Mouse (Mus musculus): ENCODE measurements around the gene Trim33.

Trim33 gene

DNA sequence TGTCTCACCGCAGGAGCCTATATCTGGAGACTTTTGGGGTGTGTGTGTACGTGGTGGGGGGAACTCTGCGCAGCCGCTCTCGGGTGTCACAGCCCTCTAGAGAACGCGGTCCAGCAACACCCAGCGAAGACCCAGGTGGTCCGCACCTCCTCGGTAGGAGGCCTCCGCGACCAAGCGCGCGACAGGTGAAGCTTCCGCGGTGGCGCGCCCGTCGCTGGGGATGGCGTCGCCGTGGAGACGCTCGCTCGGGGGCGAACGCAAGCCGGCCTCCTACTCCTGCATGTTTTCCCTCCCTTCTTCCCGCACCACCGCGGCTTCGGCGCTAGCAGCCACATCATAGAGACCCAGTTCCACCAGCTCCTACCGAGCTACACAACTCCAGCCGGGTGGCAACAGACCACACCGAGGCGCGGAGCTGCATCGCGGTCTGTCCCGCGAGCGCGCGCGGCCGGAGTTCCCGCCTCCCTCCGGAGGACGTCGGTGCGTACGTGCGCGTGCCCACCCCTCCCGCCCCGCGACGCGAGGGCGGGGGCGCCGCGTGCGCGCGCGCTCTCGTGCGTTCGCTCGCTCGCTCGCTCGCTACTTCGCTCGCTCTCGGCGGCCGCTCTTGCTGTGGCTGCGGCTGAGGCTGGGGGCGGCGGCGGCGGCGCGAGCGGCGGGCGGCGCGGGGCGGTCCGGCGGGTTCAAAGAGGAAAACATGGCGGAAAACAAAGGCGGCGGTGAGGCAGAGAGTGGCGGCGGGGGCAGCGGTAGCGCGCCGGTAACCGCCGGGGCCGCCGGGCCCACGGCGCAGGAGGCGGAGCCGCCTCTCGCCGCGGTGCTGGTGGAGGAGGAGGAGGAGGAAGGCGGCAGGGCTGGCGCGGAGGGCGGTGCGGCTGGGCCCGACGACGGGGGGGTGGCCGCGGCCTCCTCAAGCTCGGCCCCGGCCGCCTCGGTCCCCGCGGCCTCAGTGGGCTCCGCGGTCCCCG lies at the start of gene Trim33:
Gene Trim33 (plus strand): TSS at position 112 of the 968 bp plus-strand sequence.
- peak; percentile 88 for DNase-seq

DNA sequence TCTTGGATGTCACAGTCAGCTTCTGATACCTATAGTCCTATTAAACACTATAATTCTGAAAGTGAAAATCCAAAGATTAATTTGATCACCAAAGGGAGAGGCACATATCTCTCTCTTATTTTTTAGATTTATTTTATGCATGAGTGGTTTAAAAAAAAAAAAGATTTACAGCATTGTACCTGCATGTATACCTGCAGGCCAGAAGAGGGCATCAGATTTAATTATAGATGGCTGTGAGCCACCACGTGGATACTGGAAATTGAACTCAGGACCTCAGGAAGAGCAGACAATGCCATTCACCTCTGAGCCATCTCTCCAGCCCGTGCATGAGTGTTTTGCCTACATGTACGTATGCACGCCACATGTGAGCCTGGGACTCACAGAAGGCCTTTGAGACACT lies 46.7 kb upstream of the Trim33 start:
- no peak for DNase-seq

DNA sequence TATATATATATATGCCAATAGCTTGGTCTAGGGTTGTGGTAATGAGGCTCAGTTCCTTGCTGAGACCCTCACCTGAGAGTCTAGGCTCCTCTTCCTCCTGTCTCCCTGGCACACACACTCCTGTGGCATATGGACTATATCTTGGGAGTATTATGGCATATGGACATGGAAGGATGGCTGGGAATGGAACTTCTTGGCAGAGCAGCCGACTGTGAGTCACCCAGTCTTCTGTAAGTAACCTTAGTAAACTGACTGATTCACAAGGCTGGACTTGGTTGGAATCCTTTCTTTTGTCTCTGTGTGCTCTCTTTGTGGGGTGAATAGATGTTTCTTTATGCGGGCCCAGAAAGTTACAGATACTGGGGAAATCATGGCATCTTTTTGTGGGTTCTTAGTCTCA lies 37.6 kb upstream of the Trim33 start:
- DNase-seq, result no peak

DNA sequence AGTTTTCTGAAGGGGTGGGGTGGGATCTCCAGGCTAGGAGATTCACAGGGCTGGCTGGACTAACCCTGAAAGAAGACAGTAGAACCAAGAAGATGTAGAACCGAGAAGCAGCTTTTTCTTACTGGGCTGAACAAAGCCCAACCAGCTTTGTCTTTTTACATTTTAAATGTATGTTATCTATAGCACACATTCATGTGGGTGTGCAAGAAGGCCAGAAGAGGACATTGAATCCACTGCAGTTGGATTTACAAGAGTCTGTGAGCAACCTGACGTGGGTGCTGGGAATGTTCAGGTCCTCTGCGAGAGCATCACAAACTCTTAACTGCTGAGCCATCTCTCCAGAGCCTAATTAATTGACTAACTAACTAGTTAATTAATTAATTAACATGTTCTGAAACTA lies 36.9 kb upstream of the Trim33 start:
- no peak for DNase-seq

DNA sequence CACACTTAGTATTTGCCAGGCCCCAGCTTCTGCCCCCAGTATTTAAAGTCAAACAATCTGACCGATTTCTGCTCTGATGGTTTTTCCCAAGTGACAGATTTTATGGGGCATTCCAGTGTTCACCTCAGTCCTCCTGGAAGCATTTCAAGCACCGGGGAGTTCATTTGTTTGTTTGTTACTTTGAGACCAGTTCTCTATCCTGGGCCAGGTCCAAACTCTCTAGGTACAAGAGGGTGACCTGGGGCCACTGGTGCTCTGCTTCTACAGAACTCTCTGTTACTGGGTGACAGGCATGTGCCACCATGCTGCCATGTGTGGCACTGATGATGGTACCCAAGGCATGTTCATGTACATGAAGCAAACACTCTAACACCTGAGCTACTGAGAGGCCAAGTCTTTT lies 35.6 kb upstream of the Trim33 start:
- DNase-seq, result no peak

DNA sequence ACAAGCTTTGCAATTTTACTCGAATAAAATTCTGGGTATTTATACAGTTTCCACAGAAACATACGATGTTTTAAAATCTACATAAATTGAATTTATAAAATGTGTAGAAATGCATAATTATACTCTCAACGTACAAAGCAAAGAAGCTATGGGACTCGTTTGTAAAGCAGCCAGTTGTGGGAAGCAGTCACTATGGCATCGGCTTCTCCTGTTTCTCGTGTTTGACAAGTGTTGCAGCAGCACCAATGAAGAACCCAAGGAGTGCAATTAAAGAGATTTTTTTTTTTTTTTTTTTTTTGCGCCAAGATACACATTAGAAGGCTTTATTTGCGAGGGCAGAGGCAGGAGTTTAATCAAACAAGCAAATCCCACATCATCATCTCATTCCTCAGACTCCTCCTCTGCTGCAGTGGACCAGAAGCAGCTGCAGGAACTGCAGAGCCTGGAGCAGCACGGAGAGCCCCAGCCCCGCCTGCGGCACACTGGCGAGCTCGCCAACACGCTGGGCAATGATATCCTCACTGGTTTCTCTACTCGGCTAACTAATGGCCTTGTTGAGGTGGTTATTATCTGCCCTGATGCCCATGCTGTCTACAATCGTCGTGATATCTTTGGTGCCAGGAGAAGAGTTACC lies 32.3 kb upstream of the Trim33 start:
- DNase-seq, result no peak

DNA sequence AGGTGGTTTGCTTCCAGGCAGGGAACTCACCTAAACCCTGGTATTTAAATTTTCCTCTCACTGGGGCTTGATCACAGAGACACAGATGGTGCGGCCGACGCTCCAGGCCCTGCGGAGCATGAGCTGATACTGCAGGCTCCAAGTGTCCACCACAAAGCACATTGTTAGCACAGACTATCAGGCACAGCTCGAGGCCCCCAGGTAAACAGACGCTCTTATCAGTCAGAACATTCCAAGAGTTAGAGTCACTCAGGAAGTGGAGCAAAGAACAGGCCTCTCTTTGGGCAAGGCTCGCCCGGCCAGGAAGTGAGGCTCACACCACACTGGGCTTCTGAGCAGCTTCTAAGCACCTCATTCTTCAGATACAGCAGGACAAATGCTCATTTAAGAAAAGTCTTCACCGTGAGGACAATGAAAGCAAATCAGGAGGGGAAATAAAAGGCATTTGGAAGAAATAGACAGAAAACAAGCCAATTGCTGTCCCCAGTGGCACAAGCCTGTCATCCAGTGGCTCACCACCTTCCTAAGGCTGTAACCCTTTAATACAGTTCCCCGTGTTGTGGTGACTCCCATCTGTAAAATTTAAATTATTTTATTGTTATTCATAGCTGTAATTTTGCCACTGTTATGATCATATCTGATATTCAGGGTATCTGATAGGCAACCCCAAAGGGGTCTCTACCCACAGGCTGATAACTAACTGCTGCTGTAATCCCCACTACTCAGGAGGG lies 22.8 kb upstream of the Trim33 start:
- DNase-seq, result no peak

DNA sequence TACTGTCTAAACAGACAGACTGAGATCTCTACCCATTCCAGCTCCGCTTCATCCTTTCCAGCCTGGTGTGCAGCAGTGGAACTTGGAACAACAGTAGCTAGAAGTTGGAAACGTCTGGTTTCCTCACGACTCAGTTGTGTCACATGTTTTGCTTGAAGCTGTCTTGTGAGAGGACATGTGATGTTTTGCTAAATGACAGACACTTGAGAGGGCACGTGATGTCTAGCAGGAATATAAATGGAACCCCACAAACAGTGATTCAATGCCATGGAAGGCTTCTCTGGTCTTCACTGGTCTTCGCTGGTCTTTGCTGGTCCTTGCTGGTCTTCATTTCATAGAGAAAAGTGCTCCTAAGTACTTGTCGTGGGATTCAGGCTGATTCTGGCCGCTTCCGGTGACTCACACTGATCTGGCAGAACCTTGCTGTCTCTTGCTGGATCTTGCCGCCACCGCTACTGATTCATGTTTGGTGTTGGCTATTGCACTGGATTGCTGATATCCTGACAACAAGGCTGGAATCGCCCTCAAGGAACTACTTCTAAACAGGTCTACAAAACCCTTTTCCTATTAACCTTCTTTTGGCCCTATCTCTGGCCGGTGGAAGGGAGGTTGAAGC lies 16.2 kb upstream of the Trim33 start:
- DNase-seq, result no peak

DNA sequence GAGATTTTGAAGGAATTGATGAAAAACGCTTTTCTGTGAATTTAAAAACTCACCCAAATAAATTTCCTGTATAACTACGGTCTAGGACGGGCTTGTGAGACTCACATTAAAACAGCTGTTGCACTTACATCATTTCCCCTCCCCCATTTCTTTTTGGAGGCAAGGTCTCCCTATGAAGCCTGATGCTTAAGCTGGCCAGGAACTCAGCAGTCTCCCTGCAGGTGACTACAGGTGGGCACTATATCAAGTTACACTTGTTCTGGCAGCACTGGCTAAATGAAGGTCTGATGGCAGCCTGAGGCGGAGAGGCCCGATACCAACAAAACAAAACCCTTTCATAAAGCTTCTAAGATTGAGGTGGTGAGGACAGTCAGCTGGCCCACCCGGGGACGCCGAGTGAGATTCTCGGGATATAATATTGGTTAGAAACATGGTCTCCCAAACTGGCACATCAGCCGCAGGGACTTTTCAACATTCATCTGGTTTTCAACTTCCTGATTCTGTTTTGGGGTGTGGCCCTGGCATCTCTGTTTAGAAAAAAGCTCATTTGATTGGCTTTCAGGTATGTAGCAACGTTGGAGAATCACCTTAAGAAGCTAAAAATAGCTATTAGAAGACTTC lies 422 bp upstream of the Trim33 start:
- no peak for DNase-seq

DNA sequence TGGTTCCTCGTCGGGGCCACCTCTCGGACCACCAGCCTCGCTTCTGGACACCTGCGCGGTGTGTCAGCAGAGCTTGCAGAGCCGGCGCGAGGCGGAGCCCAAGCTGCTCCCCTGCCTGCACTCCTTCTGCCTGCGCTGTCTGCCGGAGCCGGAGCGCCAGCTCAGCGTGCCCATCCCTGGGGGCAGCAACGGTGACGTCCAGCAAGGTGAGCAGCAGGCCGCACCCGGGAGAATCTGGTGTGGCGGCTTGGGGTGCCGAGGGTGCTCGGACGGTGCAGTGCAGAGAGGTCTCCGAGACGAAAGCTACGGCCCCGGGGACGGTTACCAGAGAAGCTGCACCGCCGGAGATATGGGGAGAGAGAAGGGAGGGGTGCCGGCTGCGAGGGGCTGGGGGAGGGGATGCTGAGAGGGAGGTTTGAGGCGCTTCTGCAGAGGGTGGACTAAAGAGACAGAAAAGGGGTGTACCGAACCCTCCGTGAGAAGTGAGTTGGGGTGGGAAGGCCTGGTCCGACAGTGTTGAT lies 1.2 kb downstream of the Trim33 start:
- DNase-seq, result peak; percentile 57

DNA sequence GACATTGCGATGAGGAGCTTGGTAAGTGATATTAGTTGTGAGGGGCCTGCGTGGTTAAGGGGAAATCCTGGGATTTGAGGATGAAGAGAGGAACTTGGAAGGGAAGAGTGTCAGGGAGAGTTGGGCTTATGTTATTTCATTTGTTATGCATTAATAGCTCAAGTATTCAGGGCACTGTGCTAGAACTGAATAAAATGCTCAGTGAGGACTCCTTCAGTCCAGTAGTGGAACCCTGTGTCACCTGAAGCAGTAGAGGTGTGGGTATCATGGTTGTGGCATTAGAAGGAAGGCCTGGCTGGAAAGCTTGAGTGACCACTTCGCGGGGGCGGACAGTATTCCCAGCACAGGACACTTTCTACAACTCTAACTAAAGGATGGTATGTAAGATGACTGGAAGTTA lies 1.8 kb downstream of the Trim33 start:
- no peak for DNase-seq

DNA sequence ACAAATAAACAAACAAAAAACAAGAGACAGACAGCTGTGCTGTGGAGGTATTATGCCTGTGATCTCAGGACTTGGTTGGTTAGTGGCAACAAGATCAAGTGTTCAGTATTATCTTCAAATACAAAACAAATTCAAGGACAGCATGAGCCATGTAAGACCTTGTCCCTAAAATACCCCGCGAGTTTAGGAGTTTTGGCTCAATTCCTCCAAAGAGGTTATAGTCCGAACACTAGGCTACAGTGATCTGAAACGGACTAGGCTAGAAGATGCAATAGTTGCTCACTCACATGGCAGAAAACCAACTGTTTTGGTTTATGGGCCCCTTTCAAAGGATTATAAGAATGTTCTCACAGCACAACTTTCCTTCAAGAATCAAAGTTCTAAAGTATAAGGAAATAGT lies 9.7 kb downstream of the Trim33 start:
- DNase-seq, result no peak

DNA sequence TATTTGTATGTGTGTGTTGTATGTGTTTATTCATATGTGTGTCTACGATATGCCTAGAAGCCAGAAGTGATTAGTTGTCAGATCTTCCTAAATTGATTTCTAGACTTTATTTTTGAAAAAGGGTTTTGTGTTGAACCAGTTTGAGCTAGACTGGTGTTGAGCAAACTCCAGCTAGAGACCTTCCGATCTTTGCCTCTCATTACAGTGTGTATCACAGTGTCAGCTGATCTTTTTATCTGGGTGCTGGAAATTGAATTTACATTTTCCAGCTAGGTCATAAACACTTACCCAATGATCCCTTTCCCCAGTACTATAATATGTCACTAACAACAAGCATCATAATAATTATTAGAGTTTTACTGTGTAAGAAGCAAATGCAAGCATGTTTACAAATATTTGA lies 12.0 kb downstream of the Trim33 start:
- DNase-seq, result no peak

DNA sequence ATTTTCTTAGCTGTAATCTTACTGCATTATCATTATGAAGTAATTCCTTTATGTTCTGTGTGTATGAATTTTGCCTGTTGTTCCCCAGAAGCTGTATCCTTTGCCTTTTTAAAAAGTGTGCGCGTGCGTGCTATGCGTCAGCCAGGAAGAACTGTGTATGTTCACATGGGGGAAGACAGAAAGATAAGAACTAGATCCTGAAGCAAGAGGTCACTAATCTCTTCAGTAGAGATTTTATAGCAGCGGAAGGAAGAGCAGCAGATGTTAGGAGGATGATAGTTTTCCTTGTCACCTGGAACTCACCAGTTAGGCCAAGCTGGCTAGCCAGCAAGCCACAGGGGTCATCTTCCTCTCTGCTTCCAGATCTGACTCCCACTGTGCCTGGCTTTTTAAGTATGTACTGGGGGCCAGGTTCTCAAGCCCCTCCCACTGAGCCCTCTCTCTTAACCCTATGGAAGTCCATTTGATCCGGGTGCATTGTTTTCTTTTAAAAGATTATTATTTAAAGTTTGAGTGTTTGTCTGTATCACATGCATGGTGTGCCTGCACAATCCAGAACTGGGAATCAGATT lies 26.4 kb downstream of the Trim33 start:
- no peak for DNase-seq

DNA sequence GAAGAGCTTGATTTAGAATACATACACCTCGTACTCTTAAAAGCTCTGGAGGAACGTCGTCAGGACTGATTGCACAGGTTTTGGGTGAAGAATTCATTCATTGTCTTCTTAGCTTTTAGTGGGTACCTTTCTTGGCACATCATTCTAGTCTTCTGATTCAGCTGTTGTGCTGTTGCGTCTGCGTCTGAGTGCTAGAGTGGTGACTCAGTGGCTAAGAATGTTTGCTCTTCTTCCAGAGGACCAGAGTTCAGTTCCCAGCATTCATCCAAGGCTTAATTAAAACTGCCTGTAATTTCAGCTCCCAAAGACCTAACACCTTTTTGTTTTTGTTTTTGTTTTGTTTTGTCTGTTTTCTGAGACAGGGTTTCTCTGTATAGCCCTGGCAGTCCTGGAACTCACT lies 30.2 kb downstream of the Trim33 start:
- no peak for DNase-seq

DNA sequence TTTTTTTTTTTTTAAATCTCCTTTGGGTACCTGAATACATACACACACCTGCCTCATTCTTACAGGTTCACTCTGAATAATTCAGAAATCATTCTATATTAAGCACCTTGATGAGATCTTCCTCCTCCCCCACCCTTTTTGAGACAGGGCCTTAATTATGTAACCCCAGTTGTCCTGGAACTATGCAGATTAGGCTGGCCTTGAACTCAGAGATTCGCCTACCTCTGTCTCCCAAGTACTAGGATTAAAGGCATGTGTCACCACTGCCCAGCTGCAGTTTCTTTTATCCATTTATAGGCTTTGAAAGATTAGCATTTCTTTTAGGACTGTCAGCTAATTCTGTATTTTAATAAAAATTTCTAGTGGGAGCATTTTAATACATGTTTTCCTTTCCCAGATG lies 30.7 kb downstream of the Trim33 start:
- no peak for DNase-seq

DNA sequence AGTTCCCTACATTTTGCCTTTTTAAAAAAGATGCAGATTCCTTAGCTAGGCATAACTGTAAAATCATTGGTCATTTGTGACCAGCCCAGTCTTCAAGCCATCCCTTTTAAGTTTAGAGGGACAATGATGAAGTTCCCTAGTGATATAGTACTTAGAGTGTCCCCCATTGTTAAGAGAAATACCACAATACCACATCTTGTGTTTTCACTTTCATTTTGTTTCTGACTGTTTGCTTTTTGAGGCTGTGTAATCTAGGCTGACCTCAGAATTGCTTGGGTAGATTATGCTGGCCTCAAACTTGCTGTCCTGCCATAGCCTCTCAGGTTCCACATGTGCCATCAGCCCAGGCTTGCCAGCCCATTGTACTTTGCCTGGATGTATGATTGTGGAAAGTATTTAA lies 35.2 kb downstream of the Trim33 start:
- no peak for DNase-seq

DNA sequence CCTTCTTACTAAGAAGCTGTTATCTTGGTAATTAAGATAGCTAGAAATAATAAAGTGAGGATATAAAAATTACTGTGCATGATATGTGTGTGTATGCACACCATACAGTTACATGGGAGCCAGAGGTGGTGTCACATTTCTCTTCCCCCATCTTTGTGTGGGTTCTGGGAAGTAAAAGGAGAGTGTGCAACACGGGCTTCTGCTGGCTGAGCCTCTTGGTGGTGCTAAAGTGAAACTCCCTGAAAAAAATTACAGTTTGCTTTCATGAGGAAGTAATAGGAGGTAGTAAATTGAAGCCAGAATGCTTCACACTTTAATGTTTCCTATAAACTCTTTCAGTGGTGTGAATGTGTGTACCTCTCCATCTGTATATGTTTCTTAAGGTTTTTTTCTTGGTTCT lies 56.3 kb downstream of the Trim33 start:
- no peak for DNase-seq

DNA sequence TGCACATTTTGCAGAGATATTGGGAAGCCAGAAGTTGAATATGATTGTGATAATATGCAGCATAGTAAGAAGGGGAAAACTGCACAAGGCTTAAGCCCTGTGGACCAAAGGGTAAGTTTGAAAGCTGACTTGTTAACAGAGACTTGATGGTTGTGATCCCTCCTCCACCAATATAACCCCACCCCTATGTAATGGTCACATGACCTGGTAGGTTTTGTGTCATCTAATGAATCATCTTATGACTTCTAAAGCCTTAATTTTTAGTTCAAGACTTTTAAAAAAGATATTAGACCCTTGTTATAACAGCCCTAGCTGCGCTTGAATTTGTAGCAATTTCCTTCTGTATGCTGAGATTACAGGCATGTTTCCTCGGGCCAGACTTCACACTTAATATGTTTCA lies 67.6 kb downstream of the Trim33 start:
- DNase-seq, result no peak

DNA sequence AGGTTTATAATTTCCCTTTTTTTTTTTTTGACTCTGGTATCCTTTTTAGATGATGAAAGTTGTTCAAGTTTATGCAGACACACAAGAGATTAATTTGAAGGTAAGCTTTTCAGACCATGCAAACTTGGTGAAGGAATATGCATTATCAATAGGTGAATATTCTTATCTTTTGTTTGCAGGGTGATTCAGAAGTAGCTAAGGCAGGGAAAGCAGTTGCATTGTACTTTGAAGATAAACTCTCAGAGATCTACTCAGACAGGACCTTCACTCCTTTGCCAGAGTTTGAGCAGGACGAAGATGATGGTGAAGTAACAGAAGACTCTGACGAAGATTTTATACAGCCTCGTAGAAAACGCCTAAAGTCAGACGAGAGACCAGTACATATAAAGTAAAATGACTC lies 74.4 kb downstream of the Trim33 start:
- DNase-seq, result no peak

DNA sequence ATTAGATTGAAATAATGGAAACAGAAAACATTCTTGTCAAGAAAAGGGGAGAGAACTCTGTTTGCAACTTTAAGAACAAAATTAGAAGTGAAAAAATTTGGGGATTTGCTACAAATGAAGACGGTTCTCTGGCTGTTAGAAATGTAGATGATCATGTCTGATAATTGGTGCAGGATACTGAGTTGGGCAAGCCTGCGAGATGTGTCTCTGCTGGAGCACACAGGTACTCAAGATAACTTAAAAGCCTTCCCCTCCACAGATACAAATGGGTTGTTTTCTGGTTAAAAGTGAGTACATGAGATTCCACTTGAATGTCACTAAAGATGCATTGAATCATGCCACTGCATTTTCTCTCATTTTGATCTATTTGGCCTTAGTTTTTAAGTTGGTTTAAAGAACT lies 74.9 kb downstream of the Trim33 start:
- no peak for DNase-seq

DNA sequence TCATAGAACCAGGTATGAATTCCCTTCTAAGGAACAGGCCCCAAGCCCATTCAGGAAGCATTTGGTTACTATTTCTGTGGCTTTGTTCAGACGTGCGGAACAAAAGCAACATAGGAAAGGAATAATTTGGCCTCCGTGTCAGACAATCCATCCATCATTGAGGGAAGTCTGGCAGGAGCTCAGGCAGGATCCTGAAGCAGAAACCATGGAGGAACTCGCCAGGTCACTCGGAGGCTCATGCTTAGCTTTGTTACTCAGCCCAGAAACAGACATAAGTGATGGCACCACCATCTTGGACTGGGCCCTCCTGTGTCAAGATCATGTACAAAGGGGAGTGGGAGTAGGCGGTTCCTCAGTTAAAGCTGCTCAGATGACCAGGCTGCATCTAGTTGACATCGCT lies 82.1 kb downstream of the Trim33 start:
- DNase-seq, result no peak
